Mouse (Mus musculus): ENCODE measurements around the gene Col1a1.

The Col1a1 gene

GRCm38 (mm10) chr11:94998041-94998531 is 62.1 kb downstream of the Col1a1 start:
- no peak for DNase-seq

- DNase-seq: no peak
These were observed 64.1 kb downstream of the Col1a1 start for GRCm38 (mm10) chr11:95000128-95000527.

GRCm38 (mm10) chr11:95000548-95000947 is 64.5 kb downstream of the Col1a1 start:
- peak; percentile 77 to 86 for DNase-seq

- peak; percentile 81 to 86 for DNase-seq
These were observed 65.0 kb downstream of the Col1a1 start for GRCm38 (mm10) chr11:95001058-95001457.

- no peak for DNase-seq
These were observed 65.7 kb downstream of the Col1a1 start for GRCm38 (mm10) chr11:95001584-95002347.
